Mouse (Mus musculus) brain, embryonic 14.5 days (tissue): ENCODE data around the gene Gm14851.
"Not testable (repeated sequence)": the region's sequence is repeated elsewhere in the genome, so short reads cannot be mapped to it uniquely, and the experiment has no call there.

Experiments used
- CTCF ChIP-seq: fragments of 200-500 bp; IDR thresholded peaks from 2 replicates; pipeline ENCODE4 v1.5.1; 2012; ENCODE audit warnings: inconsistent platforms, mild to moderate bottlenecking, moderate library complexity, borderline replicate concordance; ENCODE audit not compliant: insufficient read depth, insufficient read length; ENCODE audit errors: extremely low read depth
- POLR2A ChIP-seq: fragments of 200-500 bp; IDR thresholded peaks from 2 replicates; pipeline ENCODE4 v1.6.1; 2012; ENCODE audit warnings: mild to moderate bottlenecking, inconsistent platforms, borderline replicate concordance; ENCODE audit not compliant: poor library complexity, insufficient read depth, insufficient read length, severe bottlenecking; ENCODE audit errors: extremely low read depth

DNA sequence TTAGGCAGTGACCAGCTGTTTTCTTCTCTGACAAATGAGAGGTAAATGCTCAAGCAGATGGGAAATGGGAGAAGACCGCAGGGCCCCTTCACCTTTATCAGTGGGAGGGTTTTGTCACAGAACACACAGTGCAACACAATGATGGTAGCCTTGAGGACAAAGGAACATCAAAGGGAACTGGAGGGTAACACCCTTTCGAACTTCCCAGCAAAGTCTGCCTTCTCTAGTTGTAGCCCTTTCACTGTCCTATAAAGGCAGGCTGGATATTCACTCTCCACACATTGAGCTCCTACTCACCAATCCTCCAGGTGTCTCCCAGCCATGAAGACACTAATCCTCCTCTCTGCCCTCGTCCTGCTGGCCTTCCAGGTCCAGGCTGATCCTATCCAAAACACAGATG, 38.5 kb upstream of the Gm14851 start, which contains the start of gene Defa30:
- TF ChIP-seq CTCF, POLR2A: not testable (repeated sequence)
